Mouse (Mus musculus) liver, embryonic 14 days (tissue): ENCODE data around the gene Smg1. TPM values are rescaled to one million over a fixed set of nuclear protein-coding genes. Genes with fewer than 3 reads are reported as not detected.

Experiments
- polyA plus RNA-seq: library from polyadenylated mRNA; depleted of rRNA; stranded (reverse); fragments of >200 nt; gene quantifications from 2 replicates; pipeline ENCODE4 v1.2.3, GENCODE M21; 2012; rRNA removed

Smg1 gene
- 10.7 and 13.5 TPM in 2 replicates for polyA plus RNA-seq

DNA sequence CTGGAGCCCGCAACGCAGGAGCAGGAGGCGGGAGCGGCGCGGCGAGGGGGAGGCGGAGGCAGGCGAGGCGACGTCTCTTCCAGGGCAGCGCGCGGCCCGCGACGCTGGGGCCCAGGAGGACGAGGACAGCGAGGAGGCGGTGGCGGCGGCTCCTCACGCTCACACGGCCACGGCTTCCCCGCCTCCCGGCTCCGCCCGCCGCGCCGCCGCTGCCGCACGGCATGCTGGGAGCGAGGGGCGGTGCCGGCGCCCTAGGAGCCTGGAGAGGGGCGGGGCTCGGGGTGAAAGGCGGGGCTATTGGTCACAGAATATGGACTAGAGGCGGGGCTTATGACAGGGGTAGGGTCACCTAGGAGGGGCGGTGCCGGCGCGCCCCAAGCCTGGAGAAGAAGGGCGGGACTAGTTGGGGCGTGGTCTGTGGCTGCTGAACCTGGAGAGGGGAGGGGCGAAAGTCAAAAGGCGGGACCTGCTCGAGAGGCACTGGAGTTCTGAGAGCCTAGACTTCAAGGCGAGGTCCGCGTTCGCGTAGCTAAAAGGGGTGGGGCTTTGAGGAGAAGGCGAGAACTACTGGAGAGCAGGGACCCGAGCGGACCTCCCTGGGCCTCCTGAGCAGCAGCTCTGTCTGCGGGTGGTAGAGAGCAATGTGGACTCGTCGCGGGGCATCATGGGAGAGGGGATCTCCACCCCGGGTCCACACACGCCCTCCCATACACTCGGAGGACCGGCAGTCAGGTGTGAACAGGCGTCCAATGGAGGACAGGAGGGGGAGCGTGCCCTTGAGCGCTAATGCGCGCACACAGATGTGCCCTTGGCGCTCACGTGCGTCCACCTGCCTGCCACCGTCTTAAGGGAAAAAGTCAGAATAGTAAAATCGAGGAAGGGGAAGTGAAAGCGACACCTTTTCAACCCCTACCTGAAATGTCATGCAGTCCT is at the start of gene Smg1:
TSS of gene Smg1 (minus strand) at position 218 of the 933 bp plus-strand sequence.

DNA sequence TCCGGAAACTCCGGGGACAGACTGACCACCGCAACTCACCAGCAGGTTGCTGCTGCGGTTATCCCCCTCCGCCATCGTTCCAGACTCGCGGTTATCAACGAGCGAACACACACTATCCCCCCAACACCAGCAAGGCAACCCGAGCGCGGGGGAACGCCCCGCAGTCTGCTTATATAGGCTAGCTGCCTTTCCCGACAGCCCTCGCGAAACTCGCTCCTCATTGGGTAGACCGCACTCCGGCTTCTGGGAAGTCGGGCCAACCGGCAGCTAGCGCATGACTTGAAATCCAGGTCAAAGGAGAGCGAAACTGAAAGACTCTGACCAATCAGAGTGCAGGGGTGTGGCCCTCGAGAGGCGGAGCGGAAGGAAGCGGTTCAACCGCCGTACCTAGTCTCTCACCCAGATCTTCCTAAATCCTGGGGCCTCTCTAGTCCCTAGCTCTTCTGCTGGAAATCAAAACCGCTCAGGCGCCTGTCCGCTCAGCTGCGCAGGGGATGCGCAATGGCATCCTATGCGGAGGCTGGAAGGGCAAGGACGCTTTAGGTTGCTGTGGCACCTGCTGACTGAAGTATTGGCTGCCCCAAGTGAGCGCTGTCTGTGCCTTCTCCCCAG is 113.9 kb downstream of the Smg1 start, which contains the start of gene Arl6ip1:
TSS of gene Arl6ip1 (minus strand) at position 233 of the 612 bp plus-strand sequence.

DNA sequence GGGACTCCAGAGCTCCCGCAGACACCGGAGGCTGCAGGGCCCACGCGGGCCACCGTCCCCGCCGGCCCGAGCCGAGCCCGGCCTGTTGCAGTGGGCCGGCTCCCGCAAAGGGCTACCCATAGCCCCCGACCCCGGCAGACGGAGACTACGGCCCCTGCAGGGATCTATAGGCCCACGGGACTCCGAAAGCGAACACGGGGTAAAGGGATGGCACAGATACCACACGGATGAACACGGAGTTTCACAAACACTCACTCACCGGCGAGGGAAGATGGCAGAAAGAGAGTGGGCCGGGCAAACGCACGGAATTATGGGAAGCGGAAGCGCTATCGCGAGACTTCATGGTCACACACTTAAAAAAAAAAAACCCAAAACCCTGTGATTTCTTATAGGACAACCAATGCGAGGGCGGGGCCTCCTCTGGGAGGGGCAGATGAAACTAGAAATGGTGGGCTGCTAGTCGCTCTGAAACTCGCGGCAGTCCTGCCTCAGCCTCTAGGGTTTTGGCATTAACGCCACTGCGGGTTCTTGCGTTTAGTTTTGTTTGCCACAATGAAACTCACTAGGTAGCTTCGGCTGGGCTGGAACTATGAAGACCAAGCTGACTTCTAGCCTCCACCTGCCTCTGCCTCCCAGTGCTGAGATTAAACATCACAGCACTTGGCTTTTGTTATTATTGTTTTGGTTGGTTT is 127.4 kb downstream of the Smg1 start, which contains the start of gene Rps15a:
TSS of gene Rps15a (minus strand) at position 312 of the 692 bp plus-strand sequence.

Other genes starting within 250 kb of the Smg1 start
- 1,595 and 1,919 TPM in 2 replicates for gene Rps15a, start 127.5 kb downstream of the Smg1 start, polyA plus RNA-seq
- 106 and 127 TPM in 2 replicates for gene Arl6ip1, start 114.0 kb downstream of the Smg1 start, polyA plus RNA-seq
- gene Syt17, start 204.6 kb upstream of the Smg1 start, polyA plus RNA-seq = 0.07 TPM in 2 replicates
- 1.3 and 1.7 TPM in 2 replicates for gene Itpripl2, start 248.3 kb upstream of the Smg1 start, polyA plus RNA-seq